Mouse (Mus musculus): ENCODE results near the gene Hspg2. TPM values are rescaled to one million over a fixed set of nuclear protein-coding genes. Genes with fewer than 3 reads are reported as not detected.
"Not testable (repeated sequence)": the region's sequence is repeated elsewhere in the genome, so short reads cannot be mapped to it uniquely, and the experiment has no call there.

Gene Hspg2
- total RNA-seq, 1 experiment from 2014 or later, result 177 TPM

DNA sequence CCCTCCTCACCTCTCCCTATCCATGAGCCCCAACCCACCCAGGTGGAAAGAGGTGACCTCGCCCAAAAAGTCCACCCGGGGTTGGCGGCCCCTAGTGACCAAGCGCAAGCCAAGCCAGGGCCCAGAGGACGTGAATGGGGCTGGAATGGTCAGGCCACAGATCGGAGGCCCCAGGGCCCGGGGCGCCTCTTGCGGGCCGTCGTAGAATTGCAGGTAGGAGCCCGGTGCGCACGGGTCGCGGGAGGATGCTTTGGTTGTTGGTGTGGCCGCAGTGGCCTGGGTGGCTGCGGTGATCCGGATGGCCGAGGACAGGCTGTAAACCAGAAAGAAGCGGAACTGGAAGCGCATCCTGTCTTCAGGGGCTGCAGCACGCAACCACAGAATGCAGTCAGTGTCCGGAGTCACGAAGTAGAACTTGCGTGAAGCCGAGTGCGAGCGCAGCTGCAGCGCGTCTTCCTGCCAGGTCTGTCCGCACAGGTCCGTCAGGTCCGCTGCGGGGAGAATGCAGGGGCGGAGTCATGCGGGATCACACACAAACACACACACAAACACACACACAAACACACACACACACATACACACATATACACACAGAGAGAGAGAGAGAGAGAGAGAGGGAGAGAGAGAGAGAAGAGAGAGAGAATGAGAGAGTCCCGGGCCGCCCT lies 109.7 kb downstream of the Hspg2 start:
- peak; percentile 66 for DNase-seq

DNA sequence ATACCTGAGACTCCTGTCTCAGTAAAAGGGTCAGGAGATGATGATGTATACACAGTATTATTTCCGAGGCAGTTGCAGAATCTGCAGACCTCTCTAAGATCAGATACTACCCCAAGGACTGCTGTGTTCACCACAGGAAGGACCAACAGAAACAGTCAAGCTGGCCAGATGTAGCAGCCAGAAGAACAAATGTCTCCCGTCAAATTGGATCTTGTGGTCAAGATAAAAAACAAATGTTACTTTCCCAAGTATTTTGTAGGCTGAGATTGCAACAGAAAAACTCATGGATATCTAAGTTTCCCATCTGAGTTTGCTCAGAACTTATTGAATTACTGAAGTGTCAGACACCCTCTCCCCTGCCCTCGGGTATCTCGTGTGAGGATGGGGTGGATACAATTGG lies 111.2 kb downstream of the Hspg2 start:
- no peak for DNase-seq

DNA sequence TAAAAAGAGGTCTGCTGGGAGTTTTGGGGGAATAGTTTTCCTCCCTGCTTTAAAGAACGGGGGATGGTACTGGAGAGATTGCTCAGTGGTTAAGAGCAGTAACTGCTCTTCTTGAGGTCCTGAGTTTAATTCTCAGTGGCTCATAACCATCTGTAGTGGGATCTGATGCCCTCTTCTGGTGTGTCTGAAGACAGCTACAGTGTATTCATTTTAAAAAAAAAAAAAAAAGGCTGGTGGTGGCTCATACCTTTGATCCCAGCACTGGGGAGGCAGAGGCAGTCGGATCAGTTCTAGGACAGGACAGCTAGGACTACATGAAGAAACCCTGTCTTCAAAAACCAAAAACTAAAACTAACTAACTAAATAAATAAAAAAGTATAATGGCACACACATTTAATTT lies 111.7 kb downstream of the Hspg2 start:
- DNase-seq, result no peak

DNA sequence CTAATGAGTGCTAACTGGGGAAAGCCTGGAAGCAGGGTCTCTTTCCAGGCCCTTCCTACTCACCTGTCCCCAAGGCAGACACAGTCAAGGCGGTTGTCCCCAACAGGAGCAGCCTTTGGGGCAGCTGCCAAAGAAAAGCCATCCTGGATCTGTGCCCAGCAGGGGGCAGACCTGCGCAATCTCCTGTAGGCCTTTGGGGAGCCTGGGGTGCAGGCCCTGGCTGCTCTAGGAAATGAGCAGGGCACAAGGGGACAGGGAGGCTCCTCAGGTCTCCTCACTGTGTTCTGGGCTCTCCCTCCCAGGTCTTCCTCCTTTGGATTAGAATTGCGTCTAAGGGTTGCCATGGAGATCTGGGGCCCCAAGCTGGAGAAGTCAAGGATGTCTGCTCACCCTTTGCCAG lies 113.2 kb downstream of the Hspg2 start:
- peak; percentile 75 for DNase-seq

- DNase-seq, result not testable (repeated sequence)
These were observed 120.5 kb downstream of the Hspg2 start for GRCm38 (mm10) chr4:137589095-137589494.

DNA sequence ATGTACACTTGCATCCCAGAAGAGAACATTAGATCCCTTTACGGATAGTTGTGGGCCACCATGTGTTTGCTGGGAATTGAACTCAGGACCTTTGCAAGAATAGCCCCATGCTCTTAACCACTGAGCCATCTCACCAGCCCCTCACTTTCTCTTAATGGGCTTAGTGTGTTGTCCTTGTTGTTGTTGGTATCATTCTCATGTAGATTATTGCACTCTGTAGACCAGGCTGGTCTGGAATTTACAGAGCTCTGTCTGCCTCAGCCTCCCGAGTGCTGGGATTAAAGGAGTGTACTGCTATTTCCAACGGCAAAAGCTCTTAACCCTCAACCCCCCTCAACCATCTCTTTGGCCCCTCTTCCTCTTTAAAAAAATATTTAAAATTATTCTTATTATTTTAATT lies 121.0 kb downstream of the Hspg2 start:
- no peak for DNase-seq

DNA sequence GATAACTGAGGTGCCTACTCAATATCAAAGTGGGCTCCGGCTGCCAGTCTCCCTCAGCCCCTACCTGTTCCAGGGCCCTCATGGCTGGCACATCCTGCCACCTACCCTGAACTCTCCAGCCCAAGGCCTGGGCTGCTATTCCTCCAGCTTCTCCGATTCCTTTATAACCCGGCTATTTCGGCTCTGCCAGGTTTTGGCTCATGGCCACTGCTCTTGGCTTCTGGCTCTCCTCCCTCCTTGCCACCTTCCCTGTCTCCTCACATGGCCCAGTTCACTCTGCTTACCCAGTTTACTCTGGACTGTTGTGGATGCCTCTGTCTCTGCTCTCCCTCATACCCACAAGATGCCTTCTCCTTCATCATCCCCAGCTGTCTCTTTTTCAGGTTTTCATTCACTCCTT lies 122.4 kb downstream of the Hspg2 start:
- peak; percentile 21 for DNase-seq

DNA sequence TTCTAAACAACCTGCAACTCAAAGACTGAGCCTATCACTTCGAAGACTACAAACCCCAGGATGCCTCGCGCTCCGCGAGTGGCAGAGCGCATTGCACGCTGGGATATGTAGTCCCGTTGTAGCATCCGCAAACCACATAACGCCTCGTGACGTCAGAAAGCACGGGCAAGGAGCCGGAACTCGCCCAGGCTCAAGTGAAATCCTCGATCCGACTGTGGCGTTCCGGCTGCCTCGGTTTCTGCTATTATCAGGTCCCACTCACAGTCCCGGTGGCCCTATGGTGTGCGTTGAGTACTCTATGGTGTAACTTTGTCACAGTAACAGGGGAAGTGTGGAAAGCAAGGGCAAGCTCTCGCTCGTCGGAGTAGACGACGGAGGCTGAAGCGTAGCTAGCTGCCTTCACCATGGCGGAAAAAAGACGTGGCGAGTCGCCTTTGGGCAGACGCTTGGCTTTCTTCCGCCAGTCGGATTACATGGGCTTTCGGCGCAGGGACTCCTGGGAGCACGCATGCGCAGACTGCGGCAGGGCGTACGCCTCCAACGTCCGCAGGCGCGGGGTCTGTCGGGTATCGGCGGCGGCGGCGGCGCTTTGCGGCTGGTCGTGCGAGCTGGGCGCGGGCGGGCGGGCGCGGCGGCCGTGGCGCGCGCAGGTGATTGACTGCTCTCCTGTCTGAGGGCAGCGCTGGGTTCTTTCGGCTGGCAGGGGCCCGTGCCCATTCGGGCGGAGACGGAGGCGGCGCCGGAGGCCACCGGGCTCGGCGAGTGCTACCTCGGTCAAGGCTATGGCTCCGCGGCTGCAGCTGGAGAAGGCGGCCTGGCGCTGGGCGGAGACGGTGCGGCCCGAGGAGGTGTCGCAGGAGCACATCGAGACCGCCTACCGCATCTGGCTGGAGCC lies 125.3 kb downstream of the Hspg2 start, which contains the start of gene Usp48:
TSS of gene Usp48 (plus strand) at position 155 of the 895 bp plus-strand sequence.
- DNase-seq, result peak; percentile 100

DNA sequence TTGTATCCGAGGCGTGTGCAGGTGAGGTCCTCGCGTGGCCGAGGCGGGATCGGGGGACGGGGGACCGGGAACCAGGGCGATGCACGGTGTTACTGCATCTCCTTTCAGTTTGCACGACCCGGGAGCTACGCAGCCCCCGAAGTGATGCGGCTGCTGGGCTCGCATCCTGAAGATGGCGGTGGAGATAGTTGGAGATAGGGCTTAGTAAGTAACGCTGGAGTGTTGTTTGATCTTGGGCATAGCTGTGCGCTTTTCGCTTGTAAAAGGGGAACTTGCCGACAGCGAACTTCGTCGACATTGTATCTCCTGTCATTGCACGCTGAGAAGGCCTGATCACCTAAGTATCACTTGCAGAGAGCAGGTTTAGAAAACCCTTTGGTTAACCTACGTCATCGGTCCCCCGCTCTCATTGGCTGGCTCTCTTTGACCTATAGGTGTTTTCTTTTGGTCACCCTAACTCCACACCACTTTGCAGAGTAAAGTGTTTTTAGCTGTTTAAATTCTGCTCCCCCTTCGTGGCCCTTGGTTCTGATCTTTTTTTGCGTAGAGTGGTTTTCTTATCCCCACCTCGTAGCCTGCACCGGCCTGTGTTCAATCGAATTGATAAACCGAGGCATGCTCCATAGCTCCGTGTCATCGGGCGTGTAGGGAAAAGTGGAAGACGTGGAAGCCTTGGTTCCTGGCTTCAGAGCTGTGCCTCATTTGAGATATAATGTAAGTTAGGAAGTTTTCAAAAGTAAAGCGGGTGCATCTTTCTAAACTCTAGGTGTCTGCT lies 126.1 kb downstream of the Hspg2 start:
- peak; percentile 27 for DNase-seq

DNA sequence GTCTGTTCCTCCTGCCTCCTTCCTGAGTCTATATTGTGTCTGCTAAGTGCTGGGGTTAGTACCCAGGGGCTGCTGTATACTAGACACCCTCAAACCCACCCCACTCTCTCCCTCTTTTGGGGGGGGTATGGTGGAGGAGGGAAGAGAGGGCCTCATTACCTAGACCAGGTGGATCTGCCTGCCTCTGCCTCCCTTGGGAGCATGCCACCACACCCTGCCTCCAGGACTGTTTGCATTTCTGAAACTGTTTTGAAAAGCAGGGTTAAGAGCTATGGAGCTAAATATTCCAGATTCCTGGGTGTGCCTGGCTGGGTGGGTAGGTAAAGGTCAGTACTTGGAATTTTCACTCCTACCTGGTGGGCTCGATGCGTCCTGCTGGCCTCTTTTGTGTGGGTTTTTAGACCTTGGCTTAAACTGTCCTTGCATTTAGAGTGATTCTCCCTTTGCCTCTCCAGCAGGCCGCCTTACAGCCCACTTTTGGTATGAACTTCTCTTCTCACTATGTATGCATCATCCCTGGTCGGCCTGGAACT lies 128.6 kb downstream of the Hspg2 start:
- DNase-seq, result no peak

- DNase-seq, result no peak
These were observed 130.0 kb downstream of the Hspg2 start for GRCm38 (mm10) chr4:137598577-137598976.

DNA sequence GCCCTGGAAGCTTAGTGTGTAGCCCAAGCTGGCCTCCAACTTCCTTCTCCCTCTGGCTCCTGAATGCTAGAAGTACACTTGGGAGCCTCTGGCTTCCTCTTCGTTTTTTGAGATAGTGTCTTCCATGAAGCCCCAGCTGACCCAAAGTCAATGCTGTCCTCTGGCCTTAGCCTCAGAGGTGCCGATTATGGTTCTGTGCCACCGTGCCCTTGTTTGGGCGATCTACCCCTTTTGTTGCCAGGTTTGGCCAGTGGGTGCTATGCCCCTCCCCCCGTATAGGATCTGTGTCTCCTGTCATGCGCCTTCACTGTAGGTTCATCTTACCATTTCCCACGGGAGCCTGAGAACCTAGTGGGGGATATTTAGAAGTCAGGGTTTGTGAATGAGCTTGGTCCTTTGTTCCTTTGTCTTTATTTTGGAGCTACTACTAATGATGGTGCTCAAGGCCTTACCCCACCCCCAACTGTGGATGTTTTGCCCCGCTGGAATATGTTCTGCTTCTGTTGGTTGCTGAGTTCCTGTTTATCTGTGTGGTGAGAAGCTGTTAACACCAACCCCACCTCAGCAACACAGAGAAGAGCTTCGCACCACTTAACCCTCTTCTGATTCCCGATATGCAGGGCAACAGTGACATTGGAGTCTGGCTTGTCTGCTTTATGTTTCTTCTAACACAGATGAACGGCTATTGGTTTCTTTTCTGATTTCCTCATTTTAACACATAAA lies 135.0 kb downstream of the Hspg2 start:
- no peak for DNase-seq

DNA sequence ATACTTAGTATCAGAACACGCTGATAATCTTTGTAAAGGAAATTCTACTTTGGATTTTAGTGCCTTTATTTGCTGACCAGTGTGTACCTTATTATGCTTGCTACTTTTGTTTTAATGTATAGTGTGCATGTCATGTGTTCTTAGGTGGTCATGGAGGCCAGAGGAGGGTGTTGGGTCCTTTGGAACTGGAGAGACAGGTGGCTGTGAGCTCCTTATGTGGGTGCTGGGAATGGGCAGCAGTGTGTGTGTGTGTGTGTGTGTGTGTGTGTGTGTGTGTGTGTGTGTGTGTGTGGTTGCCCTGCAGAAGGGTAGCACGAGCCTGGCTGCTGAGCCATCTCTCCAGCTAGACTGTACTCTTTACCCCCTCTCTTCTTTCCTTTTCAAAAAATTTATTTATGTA lies 138.5 kb downstream of the Hspg2 start:
- DNase-seq, result no peak

DNA sequence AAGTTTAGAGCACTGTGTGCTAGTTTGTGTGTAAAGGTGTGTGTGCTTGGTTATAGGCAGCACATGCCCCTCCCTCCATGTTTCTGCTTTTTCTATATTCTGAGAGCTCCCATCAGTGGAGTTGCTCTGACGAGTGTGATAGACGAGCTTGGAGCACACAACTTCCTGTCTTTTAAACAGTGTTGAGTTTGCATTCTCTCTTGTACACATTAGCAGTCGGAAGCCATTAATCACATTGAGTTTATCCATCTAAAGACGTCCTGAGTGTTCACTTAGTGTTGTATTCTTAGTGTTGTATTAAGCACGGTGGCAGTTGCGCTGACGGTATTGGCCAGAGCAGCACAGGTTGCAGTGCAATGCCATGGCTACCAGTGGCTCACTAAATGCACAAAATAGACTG lies 140.7 kb downstream of the Hspg2 start:
- DNase-seq, result no peak

DNA sequence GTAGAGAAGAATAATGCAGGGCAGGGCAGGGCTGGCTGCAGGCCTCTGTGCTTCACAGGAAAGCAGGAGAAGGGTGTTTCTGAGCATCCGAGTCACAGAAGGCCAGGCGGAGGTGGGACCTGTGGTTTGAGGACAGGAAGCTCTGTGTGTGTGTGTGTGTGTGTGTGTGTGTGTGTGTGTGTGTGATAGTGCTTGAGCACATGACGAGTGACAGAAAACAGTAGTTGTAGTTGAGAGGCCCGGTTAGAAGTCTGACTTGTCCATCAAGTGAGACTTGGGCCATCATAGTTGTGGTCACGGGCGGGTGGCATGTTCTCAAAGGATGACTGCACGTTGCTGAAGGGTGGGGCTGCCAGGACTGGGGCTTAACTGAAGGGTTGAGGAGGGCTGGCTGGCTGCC lies 141.1 kb downstream of the Hspg2 start:
- DNase-seq, result no peak

GRCm38 (mm10) chr4:137610256-137610655 lies 141.7 kb downstream of the Hspg2 start:
- no peak for DNase-seq

Small RNA genes within 50 kb of the gene (microRNA-seq; reads per million reads assigned to microRNA genes)
- 0.36 to 3.1 reads per million in 2 experiments for gene Mir7018

Other genes with a start within 250 kb of the Hspg2 start
- gene Wnt4, start 191.3 kb upstream of the Hspg2 start, total RNA-seq (2021), result 84.6 and 96.5 TPM in 2 replicates
- gene Cdc42, start 111.0 kb upstream of the Hspg2 start, total RNA-seq (2021), result 429 and 434 TPM in 2 replicates
- gene Cela3a, start 59.0 kb upstream of the Hspg2 start, total RNA-seq (2021), result not detected in 2 replicates
- gene Cela3b, start 38.2 kb upstream of the Hspg2 start, total RNA-seq (2021), result not detected in 2 replicates
- gene 1700013G24Rik, start 15.5 kb upstream of the Hspg2 start, total RNA-seq (2021), result not detected in 2 replicates
- not detected in 2 replicates for gene Ldlrad2, start 105.8 kb downstream of the Hspg2 start, total RNA-seq (2021)
- 130 and 144 TPM in 2 replicates for gene Usp48, start 125.0 kb downstream of the Hspg2 start, total RNA-seq (2021)
- 97.3 and 130 TPM in 2 replicates for gene Rap1gap, start 196.0 kb downstream of the Hspg2 start, total RNA-seq (2021)

All from adrenal gland, postnatal 25 days (tissue).